Mouse (Mus musculus) embryonic fibroblast, embryonic 13.5 days (primary cell): ENCODE data around the gene 1700030K09Rik.

ENCODE experiments used
- CTCF ChIP-seq: IDR thresholded peaks from 2 replicates; pipeline ENCODE4 v1.5.1; 2011; ENCODE audit warnings: mild to moderate bottlenecking, control low read depth, low read length, moderate library complexity, borderline replicate concordance; ENCODE audit not compliant: insufficient read depth
- POLR2A ChIP-seq: IDR thresholded peaks from 2 replicates; pipeline ENCODE4 v1.6.1; 2011; ENCODE audit warnings: low read depth, mild to moderate bottlenecking, control low read depth, low read length, moderate library complexity

- no peak for TF ChIP-seq POLR2A
- no peak for TF ChIP-seq CTCF
Measured at GRCm38 (mm10) chr8:72469984-72470383, 26.3 kb downstream of the 1700030K09Rik start.
